Mouse (Mus musculus) layer of hippocampus, adult 8-10 months (tissue): ENCODE measurements at regions not wholly inside any gene's neighbourhood (a gene's known extent, or its start where the extent isn't known, plus 50 kb on each side); places are given as distances from the start of the nearest gene placed in this dataset.

ENCODE experiments used
- DNase-seq, 2 experiments: peaks; one replicate each; pipeline ENCODE4 v3.0.0; 2022; ENCODE audit warnings: low spot score in 2 of 2

GRCm38 (mm10) chr14:29869930-29870329 is 98.2 kb upstream of the Selenok start:
- no peak for DNase-seq

GRCm38 (mm10) chr14:29876668-29877067 is 91.4 kb upstream of the Selenok start:
- no peak for DNase-seq

- DNase-seq = no peak
Observed at GRCm38 (mm10) chr14:29877671-29878422, 90.3 kb upstream of the Selenok start.

GRCm38 (mm10) chr14:29878423-29878800 is 89.7 kb upstream of the Selenok start:
- no peak for DNase-seq

- DNase-seq = no peak
Observed at GRCm38 (mm10) chr14:29879283-29879682, 88.8 kb upstream of the Selenok start.

GRCm38 (mm10) chr14:29882666-29883344 is 85.3 kb upstream of the Selenok start:
- peak in 1 of 2 experiments; percentile 27 for DNase-seq

- DNase-seq = peak; percentile 19 to 23
Observed at GRCm38 (mm10) chr14:29895332-29895988, 72.6 kb upstream of the Selenok start.

- no peak for DNase-seq
Observed at GRCm38 (mm10) chr14:29895989-29896675, 72.0 kb upstream of the Selenok start.

GRCm38 (mm10) chr14:29900931-29901330 is 67.2 kb upstream of the Selenok start:
- no peak for DNase-seq

- no peak for DNase-seq
Observed at GRCm38 (mm10) chr14:29903574-29903973, 64.5 kb upstream of the Selenok start.

GRCm38 (mm10) chr14:29904856-29905255 is 63.3 kb upstream of the Selenok start:
- DNase-seq = no peak

GRCm38 (mm10) chr14:29909741-29910140 is 58.4 kb upstream of the Selenok start:
- no peak for DNase-seq
